Mouse (Mus musculus) testis, adult 2 months (tissue): Measurements from ENCODE around the gene Galr3.

ENCODE experiments used
- CTCF ChIP-seq: fragments of 200-500 bp; IDR thresholded peaks from 2 replicates; pipeline ENCODE4 v1.5.1; 2012; ENCODE audit warnings: low read depth, mild to moderate bottlenecking, inconsistent platforms, low read length, moderate library complexity; ENCODE audit not compliant: control insufficient read depth, insufficient read depth, insufficient replicate concordance
- POLR2A ChIP-seq: fragments of 200-500 bp; IDR thresholded peaks from 2 replicates; pipeline ENCODE4 v1.6.1; 2012; ENCODE audit warnings: low read depth, mild to moderate bottlenecking, inconsistent platforms, low read length, moderate library complexity; ENCODE audit not compliant: control insufficient read depth

- TF ChIP-seq CTCF (no peak), POLR2A (no peak)
Measured at GRCm38 (mm10) chr15:79001559-79001958, 40.1 kb upstream of the Galr3 start.
